Mouse (Mus musculus): ENCODE measurements around the gene Utrn. TPM values are rescaled to one million over a fixed set of nuclear protein-coding genes. Genes with fewer than 3 reads are reported as not detected.

Gene Utrn
- polyA plus RNA-seq (2015; fragmentation: Nextera tagmentation; extraction: Ambion mirVana) = 21.5 and 22.6 TPM in 2 replicates

- H3K36me3 ChIP-seq (ENCODE audit: control insufficient read depth, insufficient read depth) = no peaks in the 10 kb centered on the region
- peak within 1 kb of the TSS; percentile 82 for H3K4me2 ChIP-seq (replicated peaks; ENCODE audit: low read depth)
- H3K4me1 ChIP-seq (replicated peaks; ENCODE audit: control insufficient read depth, insufficient read depth, low read length) = peaks cover 5% of the 10 kb centered on the region
- no peaks in the 10 kb centered on the region for H3K27me3 ChIP-seq (replicated peaks; ENCODE audit: control insufficient read depth, insufficient read depth, low read length)
- peak within 1 kb of the TSS; percentile 88 for H3K9ac ChIP-seq (ENCODE audit: low read depth, low read length)
- peak within 1 kb of the TSS; percentile 78 for H3K27ac ChIP-seq (ENCODE audit: low read depth, low read length)
- H3K9me3 ChIP-seq (ENCODE audit: control insufficient read depth) = no peaks in the 10 kb centered on the region
- peak; percentile 86 for ATAC-seq
- H3K4me3 ChIP-seq (ENCODE audit: low read depth, low read length) = peak within 1 kb of the TSS; percentile 77
- WGBS = under 1% methylated on average over 67 of the region's 77 CpGs
- TF ChIP-seq CTCF (IDR thresholded peaks at IDR 0.05; ENCODE audit: low read depth) = no peak
These were observed at the start of gene Utrn for GRCm38 (mm10) chr10:12869029-12869671. TSS of gene Utrn (minus strand) at chr10:12869365.

GRCm38 (mm10) chr10:12917626-12918025 lies 48.5 kb upstream of the Utrn start:
- TF ChIP-seq CTCF (IDR thresholded peaks at IDR 0.05; ENCODE audit: low read depth) = no peak
- H3K4me1 ChIP-seq (replicated peaks; ENCODE audit: control insufficient read depth, insufficient read depth, low read length) = no peaks in the 10 kb centered on the region
- no peaks in the 10 kb centered on the region for H3K36me3 ChIP-seq (ENCODE audit: control insufficient read depth, insufficient read depth)
- no peaks in the 10 kb centered on the region for H3K9me3 ChIP-seq (ENCODE audit: control insufficient read depth)
- H3K27me3 ChIP-seq (replicated peaks; ENCODE audit: control insufficient read depth, insufficient read depth, low read length) = no peaks in the 10 kb centered on the region
- no peak for ATAC-seq
- H3K9ac ChIP-seq (ENCODE audit: low read depth, low read length) = no peak overlapping the region
- no peak overlapping the region for H3K27ac ChIP-seq (ENCODE audit: low read depth, low read length)
- no peak overlapping the region for H3K4me2 ChIP-seq (replicated peaks; ENCODE audit: low read depth)
- no peak overlapping the region for H3K4me3 ChIP-seq (ENCODE audit: low read depth, low read length)
- 85% methylated on average over 1 of the region's 1 CpGs for WGBS

- no peak overlapping the region for H3K27ac ChIP-seq (ENCODE audit: low read depth, low read length)
- H3K27me3 ChIP-seq (replicated peaks; ENCODE audit: control insufficient read depth, insufficient read depth, low read length) = no peaks in the 10 kb centered on the region
- no peaks in the 10 kb centered on the region for H3K36me3 ChIP-seq (ENCODE audit: control insufficient read depth, insufficient read depth)
- TF ChIP-seq CTCF (IDR thresholded peaks at IDR 0.05; ENCODE audit: low read depth) = no peak
- no peak overlapping the region for H3K4me3 ChIP-seq (ENCODE audit: low read depth, low read length)
- WGBS = 86% methylated on average over 6 of the region's 6 CpGs
- no peak for ATAC-seq
- no peaks in the 10 kb centered on the region for H3K4me1 ChIP-seq (replicated peaks; ENCODE audit: control insufficient read depth, insufficient read depth, low read length)
- no peak overlapping the region for H3K9ac ChIP-seq (ENCODE audit: low read depth, low read length)
- no peaks in the 10 kb centered on the region for H3K9me3 ChIP-seq (ENCODE audit: control insufficient read depth)
- no peak overlapping the region for H3K4me2 ChIP-seq (replicated peaks; ENCODE audit: low read depth)
These were observed 47.2 kb upstream of the Utrn start for GRCm38 (mm10) chr10:12916376-12916775.

- ATAC-seq = no peak
- Histone ChIP-seq H3K27me3 (replicated peaks; ENCODE audit: control insufficient read depth, insufficient read depth, low read length) (no peaks in the 10 kb centered on the region), H3K4me3 (ENCODE audit: low read depth, low read length) (no peak overlapping the region), H3K27ac (ENCODE audit: low read depth, low read length) (no peak overlapping the region), H3K36me3 (ENCODE audit: control insufficient read depth, insufficient read depth) (no peaks in the 10 kb centered on the region), H3K4me2 (replicated peaks; ENCODE audit: low read depth) (no peak overlapping the region), H3K9me3 (ENCODE audit: control insufficient read depth) (no peaks in the 10 kb centered on the region), H3K9ac (ENCODE audit: low read depth, low read length) (no peak overlapping the region), H3K4me1 (replicated peaks; ENCODE audit: control insufficient read depth, insufficient read depth, low read length) (no peaks in the 10 kb centered on the region)
- 51% methylated on average over 7 of the region's 7 CpGs for WGBS
- no peak for TF ChIP-seq CTCF (IDR thresholded peaks at IDR 0.05; ENCODE audit: low read depth)
These were observed 46.7 kb upstream of the Utrn start for GRCm38 (mm10) chr10:12915826-12916225.

GRCm38 (mm10) chr10:12914203-12914602 lies 45.0 kb upstream of the Utrn start:
- H3K4me1 ChIP-seq (replicated peaks; ENCODE audit: control insufficient read depth, insufficient read depth, low read length) = no peaks in the 10 kb centered on the region
- WGBS = 100% methylated on average over 1 of the region's 1 CpGs
- H3K27ac ChIP-seq (ENCODE audit: low read depth, low read length) = no peak overlapping the region
- no peak overlapping the region for H3K4me3 ChIP-seq (ENCODE audit: low read depth, low read length)
- H3K9ac ChIP-seq (ENCODE audit: low read depth, low read length) = no peak overlapping the region
- H3K9me3 ChIP-seq (ENCODE audit: control insufficient read depth) = no peaks in the 10 kb centered on the region
- no peak for ATAC-seq
- no peak for TF ChIP-seq CTCF (IDR thresholded peaks at IDR 0.05; ENCODE audit: low read depth)
- H3K36me3 ChIP-seq (ENCODE audit: control insufficient read depth, insufficient read depth) = no peaks in the 10 kb centered on the region
- H3K4me2 ChIP-seq (replicated peaks; ENCODE audit: low read depth) = no peak overlapping the region
- no peaks in the 10 kb centered on the region for H3K27me3 ChIP-seq (replicated peaks; ENCODE audit: control insufficient read depth, insufficient read depth, low read length)

GRCm38 (mm10) chr10:12911981-12912530 lies 42.9 kb upstream of the Utrn start:
- TF ChIP-seq CTCF (IDR thresholded peaks at IDR 0.05; ENCODE audit: low read depth) = no peak
- H3K27me3 ChIP-seq (replicated peaks; ENCODE audit: control insufficient read depth, insufficient read depth, low read length) = no peaks in the 10 kb centered on the region
- H3K4me1 ChIP-seq (replicated peaks; ENCODE audit: control insufficient read depth, insufficient read depth, low read length) = no peaks in the 10 kb centered on the region
- no peaks in the 10 kb centered on the region for H3K9me3 ChIP-seq (ENCODE audit: control insufficient read depth)
- no peak for ATAC-seq
- H3K9ac ChIP-seq (ENCODE audit: low read depth, low read length) = no peak overlapping the region
- no peak overlapping the region for H3K4me3 ChIP-seq (ENCODE audit: low read depth, low read length)
- WGBS = 61% methylated on average over 11 of the region's 11 CpGs
- H3K36me3 ChIP-seq (ENCODE audit: control insufficient read depth, insufficient read depth) = no peaks in the 10 kb centered on the region
- H3K4me2 ChIP-seq (replicated peaks; ENCODE audit: low read depth) = peak overlapping the region; percentile 43
- H3K27ac ChIP-seq (ENCODE audit: low read depth, low read length) = no peak overlapping the region

Measured in intestine, postnatal 0 days (tissue).